Mouse (Mus musculus): ENCODE measurements around the gene Olfr726. TPM values are rescaled to one million over a fixed set of nuclear protein-coding genes. Genes with fewer than 3 reads are reported as not detected.
A peak's percentile ranks its signal among the peaks of the same experiment; 100 is the strongest.

Gene Olfr726
- polyA plus RNA-seq (2015; fragmentation: Nextera tagmentation; extraction: Ambion mirVana), result not detected in 2 replicates

DNA sequence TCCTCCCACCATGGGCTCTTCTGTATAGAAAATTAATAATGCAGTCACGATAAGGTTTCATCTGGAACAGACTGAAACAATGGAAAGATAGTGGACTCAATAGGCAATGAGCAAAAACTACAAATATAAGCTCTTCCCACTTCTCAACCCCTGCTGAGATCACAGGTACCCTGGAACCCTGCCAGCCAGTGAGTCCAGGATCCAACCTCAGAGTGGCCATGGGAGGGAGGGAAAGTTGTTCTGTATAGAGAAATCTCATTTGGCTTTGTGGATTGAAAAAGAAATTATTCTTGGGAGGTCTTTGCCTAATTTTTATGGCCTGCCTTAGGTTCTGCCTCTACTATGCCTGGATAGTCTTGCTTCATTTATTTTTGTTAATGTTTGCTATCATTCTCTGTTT, at the start of gene Olfr726:
Gene Olfr726, minus strand, starts transcription at position 101 of the 400 bp plus-strand sequence.
- ATAC-seq (ENCODE audit: low FRiP score), result no peak
- no peak within 1 kb of the TSS for H3K9ac ChIP-seq (replicated peaks)
- H3K4me3 ChIP-seq (replicated peaks), result no peak within 1 kb of the TSS
- H3K9me3 ChIP-seq (replicated peaks), result no peaks in the 10 kb centered on the region
- H3K27ac ChIP-seq (replicated peaks), result no peak within 1 kb of the TSS
- WGBS, result 89% methylated on average over 1 of the region's 1 CpGs
- H3K4me2 ChIP-seq, result no peak within 1 kb of the TSS
- no peaks in the 10 kb centered on the region for H3K36me3 ChIP-seq
- no peaks in the 10 kb centered on the region for H3K4me1 ChIP-seq
- no peaks in the 10 kb centered on the region for H3K27me3 ChIP-seq (replicated peaks)

DNA sequence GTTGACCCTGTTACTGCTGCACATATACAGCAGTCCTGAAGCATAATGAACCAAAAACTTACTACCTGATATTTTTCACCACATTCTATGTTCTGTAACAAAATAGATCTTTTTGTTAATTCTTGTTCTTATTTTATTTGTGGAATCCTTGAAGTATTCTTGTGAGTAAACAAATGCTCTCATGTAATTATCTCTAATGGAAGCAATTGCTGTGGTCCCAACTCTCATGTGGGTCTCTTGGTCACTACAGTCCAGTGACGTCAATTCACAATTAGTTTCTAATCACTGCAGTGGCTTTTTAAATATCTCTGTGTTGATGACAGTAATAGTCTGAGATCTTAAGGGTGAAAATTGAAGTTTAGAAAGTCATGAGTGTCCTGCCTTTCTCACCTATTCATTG, 32.1 kb upstream of the Olfr726 start, which contains the start of gene Olfr727:
Gene Olfr727, plus strand, starts transcription at position 301 of the 400 bp plus-strand sequence.
- H3K27ac ChIP-seq (replicated peaks), result no peak within 1 kb of the TSS
- H3K9ac ChIP-seq (replicated peaks), result no peak within 1 kb of the TSS
- H3K4me2 ChIP-seq, result no peak within 1 kb of the TSS
- no peak within 1 kb of the TSS for H3K4me3 ChIP-seq (replicated peaks)
- H3K36me3 ChIP-seq, result no peaks in the 10 kb centered on the region
- 89% methylated on average over 1 of the region's 1 CpGs for WGBS
- H3K4me1 ChIP-seq, result no peaks in the 10 kb centered on the region
- H3K27me3 ChIP-seq (replicated peaks), result no peaks in the 10 kb centered on the region
- no peaks in the 10 kb centered on the region for H3K9me3 ChIP-seq (replicated peaks)
- ATAC-seq (ENCODE audit: low FRiP score), result no peak

DNA sequence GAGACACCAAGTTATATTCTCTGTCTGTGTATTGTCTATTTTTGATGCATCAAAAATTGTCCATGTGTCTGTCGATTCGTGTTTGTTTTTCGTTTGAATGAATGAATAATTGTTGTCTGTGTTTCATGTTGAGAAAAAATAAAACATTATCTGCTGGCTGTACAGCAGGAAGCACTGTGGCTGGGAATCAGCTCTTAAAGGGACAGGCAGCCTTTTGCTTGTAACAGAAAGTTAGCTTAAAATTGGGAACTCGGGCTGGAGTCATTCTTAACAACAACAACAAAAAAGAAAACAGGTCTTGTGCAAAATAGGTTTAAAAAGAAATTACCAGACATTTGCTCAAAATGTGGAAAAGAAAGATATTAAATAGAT, 28.0 kb downstream of the Olfr726 start:
- H3K27me3 ChIP-seq (replicated peaks), result 0 out of 2 replicates have a peak, but pooled peaks cover 9% of the 10 kb centered on the region
- peak overlapping the region; percentile 90 for H3K4me3 ChIP-seq (replicated peaks)
- peak overlapping the region; percentile 89 for H3K27ac ChIP-seq (replicated peaks)
- 1% methylated on average over 4 of the region's 4 CpGs for WGBS
- no peaks in the 10 kb centered on the region for H3K9me3 ChIP-seq (replicated peaks)
- peak; percentile 72 for ATAC-seq (ENCODE audit: low FRiP score)
- peak overlapping the region; percentile 87 for H3K4me2 ChIP-seq
- peak overlapping the region; percentile 65 for H3K9ac ChIP-seq (replicated peaks)
- H3K36me3 ChIP-seq, result no peaks in the 10 kb centered on the region
- peaks cover 7% of the 10 kb centered on the region for H3K4me1 ChIP-seq

GRCm38 (mm10) chr14:50061955-50062732, 28.6 kb downstream of the Olfr726 start:
- Histone ChIP-seq H3K4me3 (replicated peaks) (peak overlapping the region; percentile 90), H3K27ac (replicated peaks) (peak overlapping the region; percentile 89)
- ATAC-seq (ENCODE audit: low FRiP score), result peak; percentile 99

GRCm38 (mm10) chr14:50061590-50061954, 29.2 kb downstream of the Olfr726 start:
- WGBS, result 0% methylated on average over 13 of the region's 13 CpGs
- Histone ChIP-seq H3K4me1 (peaks cover 7% of the 10 kb centered on the region), H3K9ac (replicated peaks) (peak overlapping the region; percentile 65), H3K27me3 (replicated peaks) (0 out of 2 replicates have a peak, but pooled peaks cover 9% of the 10 kb centered on the region), H3K27ac (replicated peaks) (peak overlapping the region; percentile 89), H3K4me3 (replicated peaks) (peak overlapping the region; percentile 90), H3K4me2 (peak overlapping the region; percentile 87), H3K9me3 (replicated peaks) (no peaks in the 10 kb centered on the region), H3K36me3 (no peaks in the 10 kb centered on the region)
- peak; percentile 45 for ATAC-seq (ENCODE audit: low FRiP score)

More at GRCm38 (mm10) chr14:50061955-50062732, 28.6 kb downstream of the Olfr726 start:
- Histone ChIP-seq H3K27me3 (replicated peaks) (0 out of 2 replicates have a peak, but pooled peaks cover 9% of the 10 kb centered on the region), H3K4me2 (peak overlapping the region; percentile 87), H3K4me1 (peaks cover 7% of the 10 kb centered on the region), H3K36me3 (no peaks in the 10 kb centered on the region), H3K9me3 (replicated peaks) (no peaks in the 10 kb centered on the region), H3K9ac (replicated peaks) (peak overlapping the region; percentile 65)
- under 1% methylated on average over 51 of the region's 52 CpGs for WGBS

GRCm38 (mm10) chr14:50061179-50061578, 29.6 kb downstream of the Olfr726 start:
- 17% methylated on average over 11 of the region's 11 CpGs for WGBS
- Histone ChIP-seq H3K4me3 (replicated peaks) (peak overlapping the region; percentile 90), H3K4me2 (peak overlapping the region; percentile 87), H3K27me3 (replicated peaks) (0 out of 2 replicates have a peak, but pooled peaks cover 9% of the 10 kb centered on the region), H3K4me1 (peaks cover 7% of the 10 kb centered on the region), H3K9ac (replicated peaks) (peak overlapping the region; percentile 65; the same call in 1 of the 2 replicates), H3K27ac (replicated peaks) (no peak overlapping the region), H3K9me3 (replicated peaks) (no peaks in the 10 kb centered on the region), H3K36me3 (no peaks in the 10 kb centered on the region)
- no peak for ATAC-seq (ENCODE audit: low FRiP score)

GRCm38 (mm10) chr14:50040275-50040674, 50.5 kb downstream of the Olfr726 start, which contains the start of gene Olfr725:
TSS of gene Olfr725 (minus strand) at chr14:50040375.
- no peak within 1 kb of the TSS for H3K4me3 ChIP-seq (replicated peaks)
- H3K9ac ChIP-seq (replicated peaks), result no peak within 1 kb of the TSS
- H3K4me1 ChIP-seq, result no peaks in the 10 kb centered on the region
- H3K4me2 ChIP-seq, result no peak within 1 kb of the TSS
- H3K27me3 ChIP-seq (replicated peaks), result no peaks in the 10 kb centered on the region
- no peaks in the 10 kb centered on the region for H3K9me3 ChIP-seq (replicated peaks)
- no peak for ATAC-seq (ENCODE audit: low FRiP score)
- H3K27ac ChIP-seq (replicated peaks), result no peak within 1 kb of the TSS
- H3K36me3 ChIP-seq, result no peaks in the 10 kb centered on the region

Other genes starting within 250 kb of the Olfr726 start
- gene Olfr722, start 189.0 kb downstream of the Olfr726 start, polyA plus RNA-seq (2015; fragmentation: Nextera tagmentation; extraction: Ambion mirVana), result not detected in 2 replicates
- not detected in 2 replicates for gene Olfr723, start 159.2 kb downstream of the Olfr726 start, polyA plus RNA-seq (2015; fragmentation: Nextera tagmentation; extraction: Ambion mirVana)
- not detected in 2 replicates for gene Olfr724, start 127.7 kb downstream of the Olfr726 start, polyA plus RNA-seq (2015; fragmentation: Nextera tagmentation; extraction: Ambion mirVana)
- not detected in 2 replicates for gene Olfr725, start 50.6 kb downstream of the Olfr726 start, polyA plus RNA-seq (2015; fragmentation: Nextera tagmentation; extraction: Ambion mirVana)
- gene Olfr727, start 32.2 kb upstream of the Olfr726 start, polyA plus RNA-seq (2015; fragmentation: Nextera tagmentation; extraction: Ambion mirVana), result not detected in 2 replicates
- gene Olfr728, start 51.7 kb upstream of the Olfr726 start, polyA plus RNA-seq (2015; fragmentation: Nextera tagmentation; extraction: Ambion mirVana), result not detected in 2 replicates
- gene Olfr729, start 62.0 kb upstream of the Olfr726 start, polyA plus RNA-seq (2015; fragmentation: Nextera tagmentation; extraction: Ambion mirVana), result not detected in 2 replicates
- not detected in 2 replicates for gene Olfr730, start 97.2 kb upstream of the Olfr726 start, polyA plus RNA-seq (2015; fragmentation: Nextera tagmentation; extraction: Ambion mirVana)
- gene Olfr731, start 150.9 kb upstream of the Olfr726 start, polyA plus RNA-seq (2015; fragmentation: Nextera tagmentation; extraction: Ambion mirVana), result not detected in 2 replicates
- gene Olfr732, start 193.3 kb upstream of the Olfr726 start, polyA plus RNA-seq (2015; fragmentation: Nextera tagmentation; extraction: Ambion mirVana), result not detected in 2 replicates
- not detected in 2 replicates for gene Olfr733, start 210.6 kb upstream of the Olfr726 start, polyA plus RNA-seq (2015; fragmentation: Nextera tagmentation; extraction: Ambion mirVana)
- not detected in 2 replicates for gene Olfr734, start 235.8 kb upstream of the Olfr726 start, polyA plus RNA-seq (2015; fragmentation: Nextera tagmentation; extraction: Ambion mirVana)